Mouse (Mus musculus): Measurements from ENCODE around the gene Tbc1d22a.

The Tbc1d22a gene

GRCm38 (mm10) chr15:86277428-86277827 is 63.2 kb downstream of the Tbc1d22a start:
- no peak for DNase-seq (ENCODE audit: low read depth, low spot score)

- DNase-seq (ENCODE audit: low read depth, low spot score): no peak
Measured at GRCm38 (mm10) chr15:86279059-86279974, 65.1 kb downstream of the Tbc1d22a start.

GRCm38 (mm10) chr15:86280137-86280536 is 65.9 kb downstream of the Tbc1d22a start:
- DNase-seq (ENCODE audit: low read depth, low spot score): no peak

DNA sequence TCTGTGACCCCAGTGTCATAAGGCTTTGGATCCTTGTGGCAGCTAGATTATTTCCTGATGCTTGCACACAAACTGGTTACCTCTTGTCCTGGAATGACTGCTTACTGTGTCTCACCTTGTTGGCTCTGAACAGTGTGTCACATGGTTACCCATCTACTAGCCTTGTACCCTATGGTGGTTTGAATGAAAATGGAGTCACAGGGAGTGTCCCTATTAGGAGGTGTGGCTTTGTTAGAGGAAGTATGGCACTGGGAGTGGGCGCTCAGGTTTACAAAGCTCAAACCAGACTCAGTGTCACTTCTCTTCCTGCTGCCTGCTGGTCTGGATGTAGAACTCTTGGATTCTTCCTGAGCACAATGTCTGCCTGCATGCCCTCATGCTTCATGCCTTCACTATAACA is 69.0 kb downstream of the Tbc1d22a start:
- DNase-seq (ENCODE audit: low read depth, low spot score): no peak

- DNase-seq (ENCODE audit: low read depth, low spot score): no peak
Measured at GRCm38 (mm10) chr15:86285296-86285695, 71.0 kb downstream of the Tbc1d22a start.

- DNase-seq (ENCODE audit: low read depth, low spot score): no peak
Measured at GRCm38 (mm10) chr15:86290074-86290473, 75.8 kb downstream of the Tbc1d22a start.

GRCm38 (mm10) chr15:86292288-86292687 is 78.0 kb downstream of the Tbc1d22a start:
- DNase-seq (ENCODE audit: low read depth, low spot score): no peak

- DNase-seq (ENCODE audit: low read depth, low spot score): no peak
Measured at GRCm38 (mm10) chr15:86294426-86294825, 80.2 kb downstream of the Tbc1d22a start.

DNA sequence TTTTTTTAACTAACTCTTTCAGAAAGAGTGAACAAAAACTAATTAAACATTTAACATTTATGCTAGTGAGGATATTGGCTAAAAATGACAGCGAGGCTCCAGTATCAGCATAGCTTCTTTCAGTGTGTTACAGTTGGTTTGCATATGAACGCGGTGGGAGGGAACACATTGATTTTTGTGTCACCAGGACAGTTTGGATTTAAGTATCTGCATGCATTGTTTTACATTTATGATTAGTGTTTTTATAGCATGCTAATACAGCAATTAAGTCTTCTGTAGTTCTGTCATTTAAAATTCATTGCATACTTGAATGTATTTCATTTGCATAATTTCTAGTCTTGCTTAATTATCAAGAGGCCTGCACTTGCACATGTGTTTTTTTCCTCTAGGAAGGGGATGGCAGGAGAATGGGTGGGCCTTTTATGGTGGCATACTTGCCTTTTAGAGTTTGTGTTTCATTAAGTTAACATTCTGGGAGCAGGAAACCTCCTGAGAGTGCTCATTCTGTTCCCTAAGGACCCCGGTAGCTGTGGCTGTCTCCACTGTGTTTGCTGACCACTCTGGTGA is 81.5 kb downstream of the Tbc1d22a start:
- DNase-seq (ENCODE audit: low read depth, low spot score): no peak

DNA sequence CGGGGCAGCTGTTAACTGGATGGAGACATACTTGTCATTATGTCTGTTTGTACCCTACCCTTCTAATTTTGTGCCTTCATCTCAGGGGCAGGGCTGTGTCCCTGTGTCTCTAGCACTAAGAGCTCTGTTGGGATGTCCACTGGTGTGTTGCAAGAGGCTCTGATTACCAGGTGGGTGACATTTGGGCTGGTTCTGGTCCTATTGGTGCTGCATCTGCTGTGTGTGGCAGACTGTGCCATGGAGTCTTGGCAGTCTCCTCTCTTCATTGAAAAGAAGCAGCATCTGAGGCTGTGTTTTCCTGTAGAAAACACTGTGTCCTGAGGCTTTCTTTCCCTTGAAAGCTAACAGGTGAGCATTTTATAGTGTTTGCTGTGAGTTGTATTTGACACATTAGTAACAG is 83.0 kb downstream of the Tbc1d22a start:
- DNase-seq (ENCODE audit: low read depth, low spot score): no peak

DNA sequence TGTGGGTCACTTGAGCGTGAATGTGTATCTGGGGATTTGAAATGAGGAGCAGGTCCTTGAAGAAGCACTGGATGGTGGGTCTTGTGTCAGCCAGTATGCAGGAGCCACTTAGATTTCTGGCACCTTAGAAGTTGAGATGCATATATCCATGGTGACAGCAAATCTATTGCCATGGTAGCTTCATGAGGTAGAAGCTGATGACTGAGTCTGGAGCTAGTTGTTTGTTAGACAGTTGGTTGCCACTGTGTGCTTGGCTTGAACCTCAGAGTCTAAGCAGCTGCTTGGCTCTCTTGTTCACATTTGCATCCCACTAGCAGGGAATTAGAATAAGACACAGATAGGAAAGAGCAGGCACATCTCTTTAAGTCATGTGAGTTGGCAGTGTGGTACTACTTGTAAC is 89.6 kb downstream of the Tbc1d22a start:
- no peak for DNase-seq (ENCODE audit: low read depth, low spot score)

DNA sequence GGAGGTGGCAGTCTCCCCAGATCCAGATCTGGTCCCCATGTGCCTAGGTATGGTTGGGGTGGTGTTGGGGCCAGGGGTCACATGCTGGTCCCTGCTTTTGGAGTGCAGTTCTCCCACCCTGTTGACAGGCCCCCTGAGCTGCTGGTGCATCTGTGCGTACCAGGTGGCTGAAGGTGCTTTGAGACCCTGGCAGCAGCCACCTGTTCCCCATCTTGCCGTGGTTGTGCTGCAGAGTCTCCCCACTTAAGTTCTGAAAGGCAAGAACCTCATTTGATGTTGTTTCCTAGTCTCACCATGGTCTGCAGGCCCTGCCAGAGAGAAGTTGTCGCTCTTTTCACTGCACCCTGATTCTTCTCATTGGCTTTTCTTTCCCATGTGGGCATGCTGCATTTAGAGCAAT is 90.6 kb downstream of the Tbc1d22a start:
- no peak for DNase-seq (ENCODE audit: low read depth, low spot score)

DNA sequence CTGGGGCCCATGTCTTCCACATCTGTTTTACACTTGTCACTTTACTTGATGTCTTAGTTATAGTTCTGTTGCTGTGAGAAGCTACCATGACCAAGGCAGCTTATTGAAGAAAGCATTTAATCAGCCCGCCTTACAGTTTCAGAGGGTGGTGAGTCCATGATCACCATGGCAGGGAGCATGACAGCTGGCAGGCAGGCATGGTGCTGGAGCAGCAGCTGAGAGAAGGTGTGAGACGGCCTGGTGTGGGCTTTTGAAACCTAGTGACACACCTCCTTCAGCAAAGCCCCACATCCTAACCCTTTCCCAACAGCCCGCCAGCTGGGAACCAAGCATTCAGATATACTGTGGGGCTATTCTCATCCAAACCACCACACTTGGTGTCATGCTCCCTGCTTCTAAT is 91.0 kb downstream of the Tbc1d22a start:
- no peak for DNase-seq (ENCODE audit: low read depth, low spot score)

DNA sequence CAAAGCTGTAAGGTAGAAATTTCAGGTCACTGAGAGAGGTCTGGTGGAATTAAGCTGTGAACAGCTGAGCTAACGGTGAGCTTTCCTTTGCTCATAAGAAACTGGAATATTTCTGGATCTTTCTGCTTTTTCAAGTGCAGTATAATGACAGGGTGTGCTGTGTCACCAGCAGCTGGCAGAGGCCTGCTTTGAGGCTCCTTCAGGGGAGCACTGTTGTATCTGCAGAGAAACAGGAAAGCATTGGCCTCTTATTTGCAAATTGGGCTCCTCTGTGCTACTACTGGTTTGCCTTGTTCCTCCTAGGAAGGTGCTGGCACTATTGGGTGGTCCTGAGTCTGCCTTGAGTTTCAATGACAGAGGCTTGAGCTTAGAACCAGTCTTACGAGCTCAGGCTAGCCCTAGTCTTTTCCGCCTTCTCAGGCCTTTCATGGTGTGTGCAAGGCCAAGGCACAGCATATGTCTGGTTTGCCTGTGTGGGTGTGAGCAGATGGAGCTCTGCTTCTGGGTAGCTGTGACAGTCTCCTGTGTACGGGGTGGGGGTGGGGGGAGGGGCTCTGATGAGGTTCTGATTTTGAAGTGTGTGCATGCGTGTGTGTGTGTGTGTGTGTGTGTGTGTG is 95.1 kb downstream of the Tbc1d22a start:
- no peak for DNase-seq (ENCODE audit: low read depth, low spot score)

DNA sequence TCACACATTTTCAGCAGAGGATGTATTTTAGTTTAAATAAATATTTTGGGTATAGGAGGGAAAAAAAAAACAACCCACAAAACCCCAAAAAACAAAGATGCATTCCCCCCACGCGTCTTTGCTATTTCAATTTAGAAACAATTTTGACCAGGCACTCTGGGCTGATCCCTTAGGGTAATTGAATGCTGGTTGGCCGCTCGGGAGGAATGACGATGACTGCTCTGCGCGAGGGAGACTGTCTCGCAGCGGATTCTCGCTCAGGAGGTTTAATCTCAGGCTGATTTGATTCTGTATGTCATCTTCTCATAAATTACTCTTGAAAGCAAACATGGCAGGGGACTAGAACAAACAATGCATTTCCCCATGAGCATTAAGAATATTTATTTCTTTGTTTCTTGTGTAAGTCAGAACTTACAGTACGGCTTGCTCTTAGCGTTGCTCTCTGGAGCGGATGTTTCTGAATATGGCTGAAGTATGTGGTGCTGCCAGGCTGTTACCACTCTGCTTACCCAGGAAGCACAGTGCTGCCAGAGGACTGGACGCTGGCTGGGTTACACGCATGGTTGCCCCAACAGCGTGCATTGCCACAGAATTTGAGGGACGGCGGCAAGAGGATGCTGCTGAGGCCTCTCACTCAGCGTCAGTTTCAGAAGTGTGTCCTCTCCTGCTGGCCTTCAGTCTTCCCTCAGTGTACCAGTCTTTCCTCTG is 106.7 kb downstream of the Tbc1d22a start:
- DNase-seq (ENCODE audit: low read depth, low spot score): no peak

GRCm38 (mm10) chr15:86326341-86326740 is 112.1 kb downstream of the Tbc1d22a start:
- no peak for DNase-seq (ENCODE audit: low read depth, low spot score)

DNA sequence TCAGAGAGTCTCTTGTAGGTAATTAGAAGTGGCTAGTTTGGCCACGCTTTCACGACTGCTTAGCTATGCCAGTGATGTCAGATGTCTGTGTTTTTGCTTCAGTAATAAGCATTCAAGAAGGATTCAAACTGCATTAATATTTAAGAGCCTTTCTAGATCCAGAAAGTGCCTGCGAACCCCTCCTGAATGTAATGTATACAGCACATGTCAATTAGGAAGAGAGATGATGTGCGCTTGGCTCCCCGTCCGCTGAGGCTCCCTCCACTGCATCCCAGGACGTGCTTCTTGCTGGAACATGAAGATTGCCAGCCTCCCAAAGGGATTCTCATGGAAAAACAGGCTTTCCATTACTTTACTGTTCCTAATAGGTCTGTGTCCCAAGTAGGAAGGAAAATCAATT is 115.7 kb downstream of the Tbc1d22a start:
- DNase-seq (ENCODE audit: low read depth, low spot score): no peak

GRCm38 (mm10) chr15:86330454-86330853 is 116.2 kb downstream of the Tbc1d22a start:
- DNase-seq (ENCODE audit: low read depth, low spot score): no peak

DNA sequence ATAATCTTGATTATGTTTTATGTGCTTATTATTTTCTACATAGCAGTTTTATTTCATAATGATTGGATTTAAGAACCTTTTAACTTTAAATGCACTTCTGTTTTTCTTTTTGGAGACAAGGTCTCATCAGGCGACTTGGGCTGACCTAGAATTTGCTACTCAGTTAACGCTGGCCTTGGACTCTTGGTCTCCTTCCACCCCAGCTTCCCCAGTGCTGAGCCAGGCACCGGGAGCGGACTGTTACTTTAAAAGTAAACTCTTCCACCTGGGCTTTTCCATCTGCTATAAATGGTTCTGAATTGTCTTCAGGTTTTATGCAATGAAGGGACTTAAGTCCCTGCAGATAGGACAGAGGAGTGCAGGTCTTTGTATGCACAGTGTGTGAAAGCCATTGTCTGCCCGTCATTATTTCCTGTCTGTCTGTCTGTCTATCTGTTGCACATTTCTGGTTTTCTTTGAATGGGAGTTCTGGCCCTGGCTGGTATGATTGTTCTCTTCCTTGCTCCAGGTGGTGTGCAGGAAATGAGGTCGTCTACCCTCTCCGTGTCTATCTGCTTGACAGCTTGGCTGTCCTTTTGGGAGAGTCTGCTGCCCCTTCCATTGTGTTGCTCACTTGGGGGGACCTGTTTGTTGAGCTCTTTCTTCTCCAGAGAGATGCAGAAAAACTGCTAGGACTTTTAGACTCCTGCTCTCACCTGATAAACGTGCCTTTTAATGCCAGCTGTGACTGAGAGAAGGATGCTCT is 117.4 kb downstream of the Tbc1d22a start:
- no peak for DNase-seq (ENCODE audit: low read depth, low spot score)

DNA sequence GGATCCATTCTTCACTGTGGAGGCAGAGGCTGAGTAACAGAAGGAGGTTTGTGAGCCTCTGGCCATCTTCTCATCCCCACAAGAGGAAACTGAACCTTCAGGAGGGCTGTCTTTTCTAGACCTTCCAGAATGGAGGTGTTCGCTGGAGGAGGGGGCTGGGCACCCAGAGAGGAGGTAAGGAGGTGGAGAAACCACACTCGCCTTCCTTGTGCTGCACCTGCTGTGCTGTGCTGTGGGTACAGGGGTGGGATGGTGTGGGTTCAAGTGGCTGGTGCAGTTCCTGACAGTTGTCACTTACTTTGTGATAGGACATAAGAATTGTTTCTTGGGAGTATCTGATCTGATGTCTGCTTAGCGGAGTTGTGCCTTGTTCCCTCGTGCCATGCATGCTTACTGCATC is 118.9 kb downstream of the Tbc1d22a start:
- no peak for DNase-seq (ENCODE audit: low read depth, low spot score)

- no peak for DNase-seq (ENCODE audit: low read depth, low spot score)
Measured at GRCm38 (mm10) chr15:86333606-86334005, 119.3 kb downstream of the Tbc1d22a start.

Measured in c-Kit-negative CD71-positive TER-119-positive erythroid progenitor cells, embryonic 14.5 days (primary cell).